Mouse (Mus musculus) heart, adult 8-10 months (tissue): ENCODE results near the gene Gfral. TPM values are rescaled to one million over a fixed set of nuclear protein-coding genes. Genes with fewer than 3 reads are reported as not detected.

ENCODE experiments used
- DNase-seq: peaks from one replicate; pipeline ENCODE4 v3.0.0; 2022; ENCODE audit warnings: low spot score
- total RNA-seq, 4 experiments: library from RNA; stranded (reverse); gene quantifications; 2 replicates each; pipeline ENCODE4 v1.2.4; 2022

Gene Gfral
- total RNA-seq, result not detected

DNA sequence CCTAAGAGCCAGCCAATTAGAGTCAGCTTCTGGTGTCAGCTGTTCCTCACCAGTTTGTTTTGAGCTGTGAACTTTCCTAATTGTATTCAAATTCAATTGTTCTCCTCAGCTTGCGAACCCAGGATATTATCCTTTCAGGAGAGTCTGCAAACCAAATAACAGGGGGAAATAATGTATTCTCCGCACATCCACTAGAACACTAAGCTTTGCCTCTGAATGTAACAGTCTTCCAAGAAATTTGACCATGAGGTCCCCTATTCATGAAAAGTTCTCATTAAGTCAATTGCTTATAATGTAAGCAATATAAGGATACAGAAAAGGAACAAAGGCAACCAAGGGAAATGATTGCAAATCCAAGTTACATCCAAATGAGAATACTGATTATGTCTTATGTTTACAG lies at the start of gene Gfral:
Gene Gfral, minus strand, starts transcription at position 101 of the 400 bp plus-strand sequence.
- no peak for DNase-seq

DNA sequence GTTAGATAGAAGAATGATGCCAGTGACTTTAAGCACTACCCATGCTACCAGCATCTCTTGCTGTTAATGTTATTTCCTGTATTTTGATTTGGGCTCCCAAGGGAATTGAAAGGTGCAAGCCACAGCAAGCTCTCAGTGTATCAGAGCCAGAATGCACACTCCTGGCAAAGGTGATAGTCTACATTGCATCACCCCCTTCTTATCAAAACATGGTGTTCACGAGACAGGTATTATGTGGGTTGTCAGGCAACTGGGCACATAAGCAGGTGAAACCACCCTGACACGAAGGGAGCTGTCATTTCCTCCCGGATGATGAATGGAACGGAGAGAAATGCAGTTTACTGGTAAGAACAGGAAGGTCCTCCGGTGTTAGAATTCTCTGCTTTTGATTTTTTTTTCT lies 44.3 kb upstream of the Gfral start:
- no peak for DNase-seq

DNA sequence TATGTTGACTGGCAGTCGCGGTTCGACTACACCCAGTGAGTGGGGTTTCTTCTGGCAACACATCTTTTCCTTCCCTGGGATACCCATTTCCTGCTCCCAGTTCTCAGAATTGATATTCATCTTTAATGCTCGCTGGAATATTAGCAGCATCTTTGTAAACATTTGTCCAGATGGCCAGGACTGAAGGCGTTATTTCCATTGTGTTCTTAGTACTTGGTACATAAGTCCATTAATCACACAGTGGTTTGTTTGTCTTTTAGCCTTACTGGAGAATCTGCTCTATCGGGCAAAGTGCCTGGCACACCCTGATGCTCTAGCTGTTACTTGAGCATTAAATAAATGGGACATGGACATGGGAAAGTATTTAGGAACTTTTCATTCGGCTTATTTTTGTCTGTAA lies 39.1 kb upstream of the Gfral start:
- no peak for DNase-seq

DNA sequence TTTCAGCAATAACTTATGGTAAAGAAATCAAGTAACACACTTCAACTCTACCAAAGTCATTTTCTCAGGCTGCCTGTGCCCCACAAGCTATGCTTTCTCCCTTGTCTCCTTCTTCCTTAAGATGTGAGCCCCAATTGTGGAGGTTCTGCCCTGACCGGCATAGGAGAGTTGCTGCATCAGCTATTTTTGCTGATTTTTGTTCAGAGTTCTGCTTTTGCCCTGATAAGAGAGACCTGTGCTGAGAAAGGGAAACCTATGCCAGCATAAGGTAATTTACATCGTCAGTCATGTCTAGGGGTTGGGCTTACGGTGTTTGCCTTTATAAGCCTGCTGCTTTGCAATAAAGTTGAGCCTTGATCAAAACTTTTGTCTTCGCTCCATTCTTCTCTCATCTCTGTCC lies 38.7 kb upstream of the Gfral start:
- DNase-seq, result no peak

DNA sequence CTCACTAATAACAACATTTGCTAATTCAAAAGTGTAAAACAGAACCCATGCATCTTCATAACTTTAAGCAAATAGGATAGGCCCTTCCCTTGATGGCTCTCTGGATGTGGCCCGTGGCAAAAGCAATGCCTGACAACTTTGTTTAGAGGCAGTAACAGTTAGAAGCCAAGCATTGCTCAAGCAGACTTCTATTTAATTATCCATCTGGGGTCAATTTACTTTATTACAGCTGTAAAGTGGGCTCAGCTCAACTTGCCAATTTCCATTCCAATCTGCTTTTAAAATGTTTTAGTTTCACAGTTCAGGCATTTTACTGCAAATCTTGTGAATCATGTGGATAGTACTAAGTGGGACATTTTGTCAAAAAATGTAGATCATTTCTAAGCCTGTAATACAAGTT lies 28.9 kb upstream of the Gfral start:
- DNase-seq, result no peak

DNA sequence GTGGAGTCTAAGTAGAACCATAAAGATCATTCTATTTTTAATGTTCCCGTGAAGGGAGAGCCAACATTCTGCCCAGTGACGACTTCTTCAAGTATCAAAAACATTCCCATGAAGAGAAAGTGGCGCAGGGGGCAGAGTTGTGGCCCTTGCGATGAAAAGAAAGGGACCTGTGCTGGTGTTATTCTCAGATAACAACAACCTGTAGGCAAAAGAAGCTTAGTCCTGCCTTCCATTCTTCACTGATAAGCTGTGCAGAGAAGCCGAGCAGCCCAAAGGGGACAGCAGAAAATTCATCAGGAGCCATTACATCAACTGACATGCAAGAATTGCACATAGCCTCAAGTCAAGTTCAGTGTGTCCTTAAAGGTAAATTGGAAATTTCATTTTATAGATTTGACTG lies 24.5 kb upstream of the Gfral start:
- DNase-seq, result no peak

DNA sequence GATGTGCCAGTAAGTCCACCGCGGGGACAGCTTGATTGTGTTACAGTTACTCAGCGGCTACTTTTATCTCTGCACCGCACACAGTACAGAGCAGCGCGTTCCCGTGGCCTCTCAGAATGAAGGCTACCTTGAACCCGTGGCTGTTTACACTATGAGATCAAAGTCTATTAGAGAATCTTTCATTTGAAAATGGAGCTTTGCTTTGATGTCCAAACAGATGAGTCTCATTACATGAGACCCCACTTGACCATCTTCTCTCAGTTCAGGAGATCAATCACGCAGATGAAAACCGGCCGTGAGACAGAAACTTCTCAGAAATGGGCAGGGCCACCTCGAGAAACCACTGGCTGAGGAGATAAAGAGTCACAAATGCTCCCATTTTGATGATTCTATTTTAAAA lies 23.8 kb upstream of the Gfral start:
- no peak for DNase-seq

DNA sequence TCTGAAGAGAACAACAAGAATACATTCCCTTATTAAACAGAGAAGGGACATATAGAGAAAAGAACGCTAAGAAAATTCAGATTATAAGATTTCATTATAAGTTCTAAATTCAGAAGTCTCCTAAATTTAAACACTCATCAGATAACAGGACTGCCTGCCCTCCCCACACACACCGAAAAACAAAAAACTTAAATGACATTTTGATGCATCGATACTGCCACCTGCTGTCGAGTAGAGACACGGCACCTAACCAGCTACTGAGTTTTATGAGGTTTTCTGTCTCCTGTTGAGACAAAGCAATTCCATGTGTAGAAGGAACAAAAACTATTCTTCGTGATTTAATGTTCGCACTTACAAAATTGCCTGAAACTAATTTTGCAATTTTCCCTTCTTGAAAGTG lies 23.2 kb upstream of the Gfral start:
- peak; percentile 46 for DNase-seq

DNA sequence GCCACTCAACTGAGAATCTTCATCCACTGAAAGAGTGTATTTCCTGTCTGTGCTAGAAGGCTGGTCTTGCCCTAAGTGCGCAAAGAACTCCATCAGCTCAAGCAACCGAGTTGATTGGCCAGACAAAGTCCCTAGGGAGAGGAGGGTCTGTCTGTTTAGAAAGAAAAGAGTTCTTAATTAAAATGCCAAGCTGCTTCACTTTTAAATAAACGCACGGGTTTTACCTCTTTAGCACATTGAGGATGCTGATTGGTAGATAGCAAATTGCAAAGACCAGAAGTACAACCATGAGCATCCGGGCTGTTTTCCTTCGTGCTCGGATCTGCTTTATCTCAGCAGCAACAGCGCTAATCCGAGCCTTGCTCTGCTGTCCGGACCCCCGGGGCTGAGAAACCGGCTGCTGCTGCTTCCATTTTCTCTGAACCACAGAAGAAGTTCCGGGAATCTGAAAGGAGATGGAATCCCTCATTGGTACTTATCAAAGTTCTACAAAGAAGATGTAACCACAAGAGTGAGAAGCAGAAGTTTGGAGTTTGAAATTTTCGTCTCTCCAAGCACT lies 22.6 kb upstream of the Gfral start:
- DNase-seq, result peak; percentile 3

DNA sequence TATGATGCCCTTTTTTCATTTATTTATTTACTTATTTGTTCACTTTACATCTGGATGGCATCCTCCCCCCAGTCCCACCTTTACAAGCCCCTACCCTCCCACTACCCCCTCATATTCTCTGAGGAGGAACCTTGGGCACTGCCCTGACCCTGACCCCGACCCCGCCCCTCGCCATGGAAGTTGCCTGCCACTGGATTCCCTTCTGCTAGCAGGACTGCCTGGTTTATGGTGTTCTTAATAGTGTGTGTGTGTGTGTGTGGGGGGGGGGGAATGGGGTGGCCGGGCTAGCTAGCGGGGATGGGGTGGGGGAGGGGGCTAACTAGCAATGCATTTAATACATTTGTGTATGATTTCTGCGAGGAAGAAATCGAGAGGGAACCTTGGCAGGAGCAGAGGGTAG lies 21.4 kb upstream of the Gfral start:
- DNase-seq, result no peak

DNA sequence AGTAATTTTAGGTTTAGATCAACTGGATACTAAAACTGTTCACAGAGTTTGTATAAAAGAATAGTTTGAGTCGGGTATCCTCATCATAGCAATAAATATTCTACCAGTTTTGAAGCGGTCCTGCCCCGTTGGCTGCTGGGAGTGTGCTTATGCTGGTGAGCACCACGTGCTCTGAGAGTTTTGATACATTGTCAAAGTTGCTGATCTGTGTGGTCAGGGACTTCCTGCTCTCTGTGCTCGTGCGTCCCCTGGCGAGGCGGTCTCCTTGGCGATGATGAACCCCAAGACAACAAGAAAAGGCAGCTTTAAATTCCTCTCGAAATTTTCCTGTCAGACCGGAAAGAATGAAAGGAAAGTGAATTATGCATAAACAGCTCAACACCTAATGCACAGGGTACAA lies 16.9 kb upstream of the Gfral start:
- DNase-seq, result no peak

DNA sequence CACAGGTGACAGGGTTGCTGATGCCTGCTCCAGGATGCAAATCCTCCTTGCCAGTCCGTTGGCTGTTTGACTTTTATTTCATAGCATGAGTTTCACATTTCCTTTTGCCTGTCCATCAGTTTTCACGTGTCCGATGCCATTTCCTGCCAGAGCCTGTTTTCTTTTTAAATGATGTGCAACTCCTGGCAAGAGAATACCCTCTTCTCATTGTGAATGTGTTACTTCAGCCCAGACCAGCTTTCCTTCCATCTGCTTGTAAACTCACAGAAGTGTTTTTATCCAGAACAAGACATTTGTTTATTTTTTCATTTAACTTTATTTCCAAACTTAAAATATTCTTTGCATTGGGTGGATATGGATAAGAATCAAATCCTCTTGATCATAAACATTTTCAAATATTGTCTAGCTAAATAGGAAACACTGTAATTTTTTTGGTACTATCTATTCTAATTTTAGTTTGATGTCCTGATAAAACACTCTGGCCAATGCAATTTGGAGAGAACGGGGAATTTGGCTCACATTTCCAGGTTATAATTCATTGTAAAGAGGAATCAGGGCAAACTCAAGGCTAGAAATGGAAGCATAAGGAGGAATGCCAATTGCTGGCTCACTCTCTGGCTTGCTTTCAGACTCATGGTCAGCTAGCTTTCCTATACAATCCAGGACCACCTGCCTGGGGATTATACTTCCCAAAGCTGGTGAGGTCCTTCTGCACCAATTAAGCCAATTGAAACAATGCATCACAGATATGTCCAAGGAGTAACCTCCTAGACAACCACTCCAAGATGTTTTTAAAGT lies 3.9 kb upstream of the Gfral start:
- no peak for DNase-seq

DNA sequence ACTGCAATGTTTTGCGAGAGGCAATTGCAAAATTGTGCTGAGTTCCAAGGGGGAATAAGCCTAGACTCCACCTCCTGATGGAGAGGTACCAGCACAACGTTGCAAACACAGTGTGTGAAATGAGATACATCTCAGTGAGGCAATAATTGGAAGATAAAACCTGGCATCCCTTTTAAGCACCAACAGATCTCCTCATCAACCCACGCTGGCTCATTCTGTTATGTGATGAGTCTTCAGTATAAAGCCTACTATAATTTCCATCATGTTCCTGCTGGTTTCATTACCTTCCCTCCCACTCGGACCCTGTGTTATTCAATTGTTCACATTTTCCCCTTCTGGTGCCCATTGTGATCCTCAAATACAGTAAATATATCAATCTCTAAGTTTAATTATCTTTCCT lies 1.2 kb upstream of the Gfral start:
- no peak for DNase-seq

DNA sequence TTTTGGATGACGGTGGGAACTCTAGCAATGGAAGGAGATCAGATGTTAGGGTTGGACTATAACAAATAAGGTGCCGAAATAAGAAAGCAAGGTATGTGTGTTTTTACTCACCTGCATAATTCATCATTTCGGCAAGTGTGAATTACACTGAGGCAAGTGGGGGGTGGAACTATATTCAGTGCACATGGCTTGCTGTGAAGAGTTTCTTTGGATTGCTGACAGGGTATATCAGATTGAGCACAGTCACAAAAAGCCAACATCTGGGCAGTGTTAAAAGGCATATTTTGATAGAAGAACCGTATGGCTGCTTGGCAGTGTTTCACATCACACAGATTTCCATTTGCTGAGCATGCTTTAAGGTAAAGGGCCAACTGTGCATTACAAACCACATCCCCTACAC lies 16.5 kb downstream of the Gfral start:
- no peak for DNase-seq

DNA sequence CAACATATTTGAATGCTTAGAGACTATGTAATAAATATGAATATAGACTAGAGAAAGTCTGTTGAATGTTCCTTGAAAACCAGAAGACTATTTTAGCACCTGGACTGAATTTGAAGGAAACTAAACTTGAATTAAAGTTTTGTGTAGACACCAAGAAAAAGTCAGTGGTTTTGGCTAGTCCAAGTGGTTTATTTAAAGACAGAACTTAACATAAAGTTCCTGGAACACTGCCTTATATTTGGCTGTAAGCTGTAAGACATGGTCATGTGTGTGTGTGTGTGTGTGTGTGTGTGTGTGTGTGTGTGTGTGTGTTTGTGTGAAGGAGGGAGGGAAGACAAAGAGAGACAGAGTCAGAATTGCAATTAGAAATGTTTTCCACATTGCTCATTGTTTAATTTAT lies 34.2 kb downstream of the Gfral start:
- DNase-seq, result no peak

DNA sequence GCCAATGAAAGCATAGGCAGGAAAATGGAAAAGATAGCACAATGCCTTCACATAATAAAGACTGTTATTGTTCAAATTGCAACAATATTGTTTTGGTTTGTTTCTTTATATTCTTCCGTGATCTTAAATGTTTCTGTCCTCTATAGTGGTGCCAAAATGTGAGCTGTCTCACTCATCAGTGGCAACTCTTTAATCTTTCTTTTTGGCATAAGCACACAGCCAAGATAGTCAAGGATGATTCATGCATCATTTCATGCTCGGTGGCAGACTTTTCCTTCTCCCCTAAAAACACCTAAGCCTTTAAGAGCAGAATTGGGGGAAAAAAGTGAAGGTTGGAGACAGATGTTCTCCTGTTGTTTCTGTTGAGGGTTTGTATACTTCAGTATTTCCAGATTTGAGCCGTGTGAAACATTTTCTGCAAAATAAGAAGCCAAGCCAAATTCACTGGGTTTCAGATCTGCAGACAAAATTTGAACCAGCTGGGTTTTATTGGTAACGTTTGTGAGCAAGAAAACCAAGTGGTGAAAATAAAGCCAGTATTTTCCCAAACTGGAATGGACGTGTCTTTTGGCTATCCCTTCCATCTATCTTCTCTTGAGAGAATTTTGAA lies 40.7 kb downstream of the Gfral start:
- no peak for DNase-seq

DNA sequence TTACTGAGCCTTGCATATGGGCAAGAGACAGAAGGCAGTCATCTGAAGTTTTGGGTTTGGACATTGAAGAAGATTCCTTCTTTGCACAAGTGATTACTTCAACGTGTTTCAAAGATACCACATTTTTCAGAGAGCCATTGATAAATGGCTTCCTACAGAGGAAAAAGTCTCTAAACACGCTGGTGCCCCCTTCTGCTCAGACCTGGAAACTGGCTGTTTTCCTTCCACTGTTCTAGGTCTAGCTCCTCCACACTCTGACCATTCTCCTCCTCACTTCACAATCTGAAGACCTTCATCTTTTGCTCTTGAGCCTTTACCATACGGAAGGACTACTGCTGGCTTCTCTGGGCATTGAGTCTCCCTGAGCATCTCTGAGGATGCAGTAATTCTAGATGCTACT lies 45.1 kb downstream of the Gfral start:
- no peak for DNase-seq

DNA sequence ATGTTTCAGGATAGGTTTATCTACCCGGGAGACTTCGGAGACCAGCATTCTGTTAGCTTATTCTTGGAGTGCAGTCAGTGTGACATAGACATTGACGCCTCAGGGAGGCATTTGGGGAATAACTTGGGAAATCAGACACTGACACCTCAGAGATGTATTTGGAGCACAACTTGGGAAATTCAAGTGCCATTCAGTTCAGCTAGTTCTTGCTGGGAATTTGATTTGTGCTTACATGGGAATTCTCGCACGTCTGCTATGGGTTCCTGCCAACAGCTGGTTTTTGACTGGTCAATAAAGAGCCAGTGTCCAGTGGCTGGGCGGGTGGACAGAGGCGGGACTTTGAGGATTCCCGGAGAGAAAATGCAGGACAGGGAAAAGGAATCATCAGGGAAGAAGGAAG lies 51.0 kb downstream of the Gfral start:
- DNase-seq, result no peak

DNA sequence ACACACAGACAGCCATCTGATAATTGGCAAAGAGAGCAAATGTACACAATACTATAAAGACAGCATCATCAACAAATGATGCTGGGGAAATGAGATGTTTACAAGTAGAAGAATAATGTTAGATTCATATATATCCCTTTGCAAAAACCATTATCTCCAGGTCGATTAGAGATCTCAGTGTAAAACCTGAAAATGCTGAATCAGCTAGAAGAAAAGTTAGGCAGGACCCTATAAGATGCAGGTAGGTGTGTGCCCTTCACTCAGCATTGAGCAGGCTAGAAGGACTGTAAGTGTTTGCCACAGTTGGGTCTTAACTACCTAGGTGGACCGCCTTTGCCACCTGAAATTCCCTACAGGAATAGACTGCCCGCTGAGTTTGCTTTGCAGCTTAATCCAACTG lies 67.9 kb downstream of the Gfral start:
- no peak for DNase-seq

DNA sequence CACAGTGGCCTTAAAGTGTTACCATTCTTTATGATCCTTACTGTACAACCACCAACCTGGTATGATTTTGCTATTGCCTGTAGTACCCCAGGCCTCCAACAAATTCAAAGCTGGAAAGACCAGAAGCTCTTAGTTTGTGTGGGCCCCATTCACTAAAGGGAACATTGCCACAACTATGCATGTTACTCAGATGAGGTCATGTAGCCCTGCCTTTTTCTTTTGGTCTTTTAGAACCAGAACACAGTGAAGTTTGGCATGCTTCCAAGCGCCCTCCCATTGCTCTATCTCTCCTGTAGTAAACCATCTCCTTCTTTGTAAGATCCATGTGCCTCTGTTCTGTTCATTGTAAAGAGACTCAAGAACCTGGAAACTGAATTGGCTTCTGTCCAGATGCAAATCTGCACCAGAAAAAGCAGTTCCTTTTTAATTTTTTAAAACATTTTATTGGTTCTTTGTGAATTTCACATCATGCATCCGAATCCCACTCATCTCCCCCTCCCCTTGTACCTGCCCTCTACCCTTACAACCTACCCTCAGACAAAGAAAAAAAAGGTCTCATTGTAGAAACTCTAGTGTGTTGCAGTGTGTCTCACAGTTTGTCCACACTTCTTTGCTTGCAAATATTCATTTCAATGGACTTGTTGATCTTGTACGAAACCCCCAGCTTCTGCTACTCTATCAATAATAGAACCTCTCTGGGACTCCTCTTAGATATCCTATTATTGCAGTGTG lies 74.9 kb downstream of the Gfral start:
- no peak for DNase-seq

DNA sequence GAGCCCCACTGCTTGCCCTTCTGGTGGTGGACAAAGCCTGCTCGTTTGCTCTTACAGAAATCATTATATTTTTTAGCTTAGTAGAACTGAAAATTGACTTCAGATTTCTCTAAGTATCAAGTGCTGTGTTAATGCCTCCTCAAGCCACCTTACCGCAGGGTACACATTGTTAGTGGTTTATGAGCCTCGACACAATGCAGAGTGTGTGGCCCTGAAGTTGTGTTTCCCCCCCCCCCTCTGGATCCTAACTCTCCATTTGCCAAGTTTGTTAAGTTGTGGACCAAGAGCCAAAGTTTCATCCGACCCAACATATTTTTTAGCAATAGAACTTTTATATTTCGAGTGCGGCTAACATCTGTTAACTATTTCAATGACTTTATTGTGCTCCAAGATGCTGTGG lies 79.4 kb downstream of the Gfral start:
- DNase-seq, result no peak

DNA sequence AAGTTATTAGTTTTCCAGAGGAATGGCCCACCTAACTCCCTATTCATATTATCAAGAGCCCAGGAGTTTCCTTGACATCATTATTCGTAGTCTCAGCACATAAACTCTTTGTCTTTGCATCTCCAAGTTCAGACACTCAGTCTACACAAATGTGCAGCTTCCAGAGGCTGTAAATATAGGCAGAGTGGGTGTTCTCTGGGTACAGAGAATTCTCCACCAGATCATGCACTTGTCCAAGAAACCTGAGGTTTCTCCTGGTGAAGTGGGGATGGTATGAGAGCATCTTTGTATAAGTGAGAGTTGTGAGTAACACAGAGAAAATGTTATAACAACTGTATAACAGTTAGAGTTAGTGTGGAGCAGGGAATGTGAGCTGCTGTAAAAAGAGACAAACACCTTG lies 84.1 kb downstream of the Gfral start:
- DNase-seq, result no peak

DNA sequence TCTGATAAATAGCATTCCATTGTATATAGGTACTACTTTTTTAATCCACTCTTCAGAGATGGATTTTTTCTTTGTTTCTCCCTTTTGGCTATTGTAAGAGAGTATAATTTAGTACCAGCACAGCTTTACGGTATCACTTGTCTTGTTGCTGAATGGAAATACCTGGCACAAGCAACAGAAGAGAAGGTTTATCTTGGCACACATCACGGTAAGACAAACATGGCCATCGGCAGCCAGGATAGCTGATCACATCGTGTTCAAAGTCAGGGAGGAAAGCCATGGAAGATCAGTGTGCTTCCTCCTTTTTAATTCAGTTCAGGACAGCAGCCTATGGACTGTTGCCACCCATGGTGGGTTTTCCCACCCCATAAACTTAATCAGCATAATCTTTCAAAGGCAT lies 89.2 kb downstream of the Gfral start:
- DNase-seq, result no peak
